Mouse (Mus musculus) left cerebral cortex, postnatal 10 days (tissue): ENCODE data around the gene Ccdc91. TPM values are rescaled to one million over a fixed set of nuclear protein-coding genes. Genes with fewer than 3 reads are reported as not detected.

Experiments used
- DNase-seq, 2 experiments: peaks; one replicate each; pipeline ENCODE4 v3.0.0; 2021 to 2022; ENCODE audit warnings: low spot score in 2 of 2, mixed read lengths in 1 of 2; ENCODE audit errors: extremely low spot score in 1 of 2
- intact Hi-C: fragments of 180-260 bp; cut with DNase I; formaldehyde crosslinking; loops from one replicate; pipeline ENCODE4 v1.15.1; 2025
- total RNA-seq, 2 experiments: library from RNA; stranded (reverse); gene quantifications; 2 replicates each; pipeline ENCODE4 v1.2.3; 2021

The Ccdc91 gene
- total RNA-seq, 2 experiments from 2014 or later = 24.6 to 26.4 TPM

GRCm38 (mm10) chr6:147671366-147671765, 195.7 kb downstream of the Ccdc91 start:
- intact Hi-C loops = no loop called here
- no peak for DNase-seq

- DNase-seq = no peak
- intact Hi-C loops = no loop called here
Observed at GRCm38 (mm10) chr6:147672481-147672880, 196.9 kb downstream of the Ccdc91 start.

- DNase-seq = no peak
- intact Hi-C loops = no loop called here
Observed at GRCm38 (mm10) chr6:147675022-147675733, 199.6 kb downstream of the Ccdc91 start.

GRCm38 (mm10) chr6:147676214-147676613, 200.6 kb downstream of the Ccdc91 start:
- intact Hi-C loops = no loop called here
- no peak for DNase-seq

Other genes starting within 250 kb of the Ccdc91 start
- gene Pthlh, start 211.6 kb upstream of the Ccdc91 start, total RNA-seq = 1 to 10 TPM; 2.0 to 2.8 TPM